Mouse (Mus musculus) G1E (cell line): ENCODE measurements around the gene Shtn1. TPM values are rescaled to one million over a fixed set of nuclear protein-coding genes. Genes with fewer than 3 reads are reported as not detected.

ENCODE experiments used
- ATAC-seq: 2 replicates; pipeline ENCODE4 v1.8.0; 2016; ENCODE audit warnings: mild to moderate bottlenecking; ENCODE audit not compliant: insufficient number of reproducible peaks, poor library complexity, low FRiP score, severe bottlenecking; ENCODE audit errors: extremely low read depth
- DNase-seq: peaks from one replicate; pipeline ENCODE4 v3.0.0; 2012; ENCODE audit warnings: low spot score
- H3K27me3 ChIP-seq: 2 replicates; pipeline ENCODE4 v1.6.1; 2012; ENCODE audit warnings: mild to moderate bottlenecking, low read length, inconsistent platforms; ENCODE audit not compliant: insufficient read depth
- H3K36me3 ChIP-seq: replicated peaks from 2 replicates; pipeline ENCODE3; 2012; ENCODE audit warnings: mild to moderate bottlenecking, inconsistent platforms
- H3K4me1 ChIP-seq: 2 replicates; pipeline ENCODE4 v1.6.1; 2012; ENCODE audit warnings: low read depth, low read length, inconsistent platforms, mixed read lengths; ENCODE audit not compliant: insufficient read depth
- H3K4me3 ChIP-seq: 2 replicates; pipeline ENCODE4 v1.5.1; 2012; ENCODE audit warnings: low read depth, mild to moderate bottlenecking, inconsistent platforms, low read length, moderate library complexity, mixed read lengths
- H3K9me3 ChIP-seq: replicated peaks from 2 replicates; pipeline ENCODE4 v1.6.1; 2012; ENCODE audit warnings: inconsistent platforms
- CTCF ChIP-seq: IDR thresholded peaks from 2 replicates; pipeline ENCODE4 v1.5.1; 2012; ENCODE audit warnings: low read depth, low read length, inconsistent platforms, mixed read lengths
- GATA1 ChIP-seq: IDR thresholded peaks from 2 replicates; pipeline ENCODE4 v1.6.1; 2012; ENCODE audit warnings: borderline replicate concordance, low read length, inconsistent platforms, mixed read lengths
- GATA2 ChIP-seq: IDR thresholded peaks from 2 replicates; pipeline ENCODE4 v1.6.1; 2012; ENCODE audit warnings: low read depth, low read length, inconsistent platforms, borderline replicate concordance
- POLR2AphosphoS5 ChIP-seq: IDR thresholded peaks from 2 replicates; pipeline ENCODE4 v1.6.1; 2012; ENCODE audit warnings: low read depth, low read length, inconsistent platforms; ENCODE audit not compliant: insufficient replicate concordance
- TAL1 ChIP-seq: conservative IDR thresholded peaks from 2 replicates; pipeline ENCODE4 v1.6.1; 2012; ENCODE audit warnings: low read depth, low read length, inconsistent platforms, mixed read lengths
- polyA plus RNA-seq: library from polyadenylated mRNA; stranded (reverse); fragments of >175 nt; gene quantifications from 2 replicates; pipeline ENCODE4 v1.2.3, GENCODE M21; 2012
- total RNA-seq, 2 experiments: library from RNA; stranded (forward) in 1 of 2; stranded (reverse) in 1 of 2; fragments of 200-1000 nt in 1 of 2; fragments of >200 nt in 1 of 2; fragmentation: Nextera tagmentation in 1 of 2; gene quantifications; 2 replicates each; pipeline ENCODE4 v1.2.3; 2014 to 2017

Shtn1 gene
- total RNA-seq (2014; fragmentation: Nextera tagmentation) (not detected in 2 replicates), total RNA-seq (2017) (0.27 TPM in 1 of 2 replicates, not detected in the other), polyA plus RNA-seq (not detected in 2 replicates)

DNA sequence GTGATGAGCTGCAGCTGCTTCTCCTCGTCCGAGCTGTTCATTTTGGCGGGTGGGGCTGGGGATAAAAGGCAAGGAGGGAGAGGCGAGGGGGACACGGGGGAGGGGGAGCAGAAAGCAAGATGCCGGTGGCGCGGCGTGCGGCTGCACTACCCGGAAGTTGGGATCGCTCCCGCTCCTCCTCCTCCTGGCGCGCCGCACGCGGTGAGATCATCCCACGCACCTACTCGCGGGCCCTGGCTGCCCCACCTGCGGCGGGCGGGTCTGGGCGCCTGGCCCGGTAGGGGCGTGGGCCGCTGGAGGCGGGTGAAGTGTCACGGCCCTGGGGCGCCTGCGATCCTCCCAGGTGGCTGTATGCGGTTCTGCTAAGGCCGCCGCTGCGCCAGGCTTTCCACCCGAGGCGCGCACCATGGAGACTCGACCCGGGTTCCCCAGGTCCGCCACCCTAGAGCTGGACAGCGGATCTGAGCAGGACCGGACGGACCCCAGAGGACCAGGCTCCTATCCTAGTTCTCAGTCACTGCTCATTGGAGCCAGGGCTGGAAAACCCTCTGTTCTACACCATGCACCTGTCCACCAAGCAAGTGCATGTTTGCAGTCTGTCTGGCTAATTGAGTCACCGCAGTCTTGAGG lies at the start of gene Shtn1:
Gene Shtn1, minus strand, starts transcription at position 629 of the 630 bp plus-strand sequence.
- DNase-seq (no peak), ATAC-seq (no peak)
- no peaks in the 10 kb centered on the region for H3K36me3 ChIP-seq
- 0 out of 2 replicates have a peak, but pooled peaks cover 3% of the 10 kb centered on the region for H3K9me3 ChIP-seq
- no peak for TF ChIP-seq GATA2
- no peak for TF ChIP-seq GATA1
- no peak for TF ChIP-seq POLR2AphosphoS5
- no peaks in the 10 kb centered on the region for H3K4me1 ChIP-seq
- H3K27me3 ChIP-seq = no peaks in the 10 kb centered on the region
- H3K4me3 ChIP-seq = no peak within 1 kb of the TSS

DNA sequence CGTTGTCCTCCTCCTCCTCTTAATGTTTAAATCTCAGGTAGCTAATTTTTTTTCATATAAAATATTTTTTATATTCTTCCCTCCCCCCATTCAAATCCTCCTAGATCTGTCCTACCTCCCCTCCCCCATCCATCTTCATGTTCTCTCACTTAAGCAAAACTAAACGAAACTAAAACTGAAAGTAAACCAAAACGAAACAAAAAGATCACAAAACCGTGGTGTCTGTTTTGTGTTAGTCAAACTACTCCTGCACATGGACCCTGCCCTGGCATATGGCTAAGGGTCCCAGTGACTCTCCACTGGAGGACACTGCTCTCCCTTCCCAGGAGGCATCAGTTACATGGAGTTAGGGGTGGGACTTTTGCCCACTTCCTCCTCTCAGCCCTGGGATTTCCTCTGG lies 38.3 kb upstream of the Shtn1 start:
- Histone ChIP-seq H3K4me3 (no peak overlapping the region; the same call in 1 of the 2 replicates), H3K36me3 (no peaks in the 10 kb centered on the region), H3K4me1 (peaks cover 2% of the 10 kb centered on the region; the same call in 1 of the 2 replicates), H3K9me3 (no peaks in the 10 kb centered on the region), H3K27me3 (no peaks in the 10 kb centered on the region; the same call in none of the 2 replicates)
- DNase-seq (no peak), ATAC-seq (no peak)
- TF ChIP-seq CTCF (no peak), POLR2AphosphoS5 (no peak), GATA1 (no peak), TAL1 (no peak), GATA2 (no peak)

DNA sequence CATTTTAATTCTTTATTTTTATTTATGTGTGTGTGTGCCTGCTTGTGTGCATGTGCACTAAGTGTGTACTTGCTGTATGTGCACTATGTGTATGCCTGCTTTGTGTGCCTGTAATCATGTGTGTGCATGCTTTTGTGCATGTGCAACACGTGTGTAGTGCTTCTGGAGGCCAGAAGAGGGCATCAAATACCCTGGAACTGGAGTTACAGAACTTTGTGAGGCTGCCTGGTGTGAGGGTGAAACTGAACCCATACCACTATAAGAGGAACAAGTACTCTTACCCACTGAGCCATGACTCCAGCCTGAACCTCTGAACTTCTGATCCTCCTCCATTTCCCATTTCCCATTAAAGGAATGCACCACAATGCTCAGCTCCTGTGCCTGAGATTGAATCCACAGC lies 34.0 kb upstream of the Shtn1 start:
- no peak for TF ChIP-seq POLR2AphosphoS5
- no peak for TF ChIP-seq TAL1
- TF ChIP-seq GATA1 = no peak
- TF ChIP-seq CTCF = no peak
- TF ChIP-seq GATA2 = no peak
- no peak for DNase-seq
- H3K4me3 ChIP-seq = no peak overlapping the region
- no peaks in the 10 kb centered on the region; the same call in 1 of the 2 replicates for H3K27me3 ChIP-seq
- no peaks in the 10 kb centered on the region for H3K36me3 ChIP-seq
- H3K9me3 ChIP-seq = no peaks in the 10 kb centered on the region
- ATAC-seq = no peak
- peaks cover 2% of the 10 kb centered on the region; the same call in 1 of the 2 replicates for H3K4me1 ChIP-seq

DNA sequence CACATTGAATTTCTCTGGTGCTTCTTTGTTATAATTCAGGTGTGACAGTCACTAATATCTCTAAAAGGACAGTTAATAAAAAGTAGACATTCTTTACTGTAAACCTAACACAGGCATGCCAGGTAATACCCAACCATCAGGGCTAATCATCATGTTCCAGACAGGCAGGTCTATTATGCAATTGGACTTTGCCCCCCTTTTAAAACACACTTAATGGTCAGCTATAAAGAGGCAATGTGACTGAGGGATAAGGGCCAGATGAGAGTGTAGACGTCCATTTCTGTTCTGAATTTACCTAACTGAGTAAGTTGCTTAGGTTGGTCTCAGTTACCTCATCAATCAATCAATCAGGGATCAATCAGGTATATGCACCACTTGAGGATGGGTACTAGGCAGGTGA lies 22.4 kb upstream of the Shtn1 start:
- Histone ChIP-seq H3K27me3 (no peaks in the 10 kb centered on the region), H3K36me3 (no peaks in the 10 kb centered on the region), H3K4me1 (no peaks in the 10 kb centered on the region), H3K4me3 (no peak overlapping the region), H3K9me3 (no peaks in the 10 kb centered on the region)
- DNase-seq = no peak
- TF ChIP-seq GATA1 (no peak), CTCF (no peak), POLR2AphosphoS5 (no peak), GATA2 (no peak), TAL1 (no peak)
- ATAC-seq = no peak

DNA sequence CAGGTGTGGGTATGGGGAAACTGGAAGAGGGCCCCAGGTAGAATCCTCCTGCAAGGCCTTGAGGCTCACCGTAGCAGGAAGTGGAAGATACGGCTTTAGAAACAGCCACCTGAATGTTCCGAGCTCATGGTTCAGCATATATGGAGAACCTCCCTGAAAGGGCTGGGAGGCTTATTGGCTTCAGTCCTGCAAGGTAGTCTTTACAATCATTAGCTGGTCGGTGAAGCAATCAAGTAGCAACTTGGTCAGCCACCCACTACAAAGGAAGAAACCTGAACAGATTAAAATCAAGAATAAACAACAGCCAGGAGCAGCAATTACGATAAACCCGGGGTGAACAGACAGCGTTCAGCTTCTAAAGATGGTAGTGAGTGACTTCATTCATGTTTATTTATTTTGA lies 16.4 kb upstream of the Shtn1 start:
- Histone ChIP-seq H3K4me1 (no peaks in the 10 kb centered on the region), H3K27me3 (no peaks in the 10 kb centered on the region), H3K9me3 (no peaks in the 10 kb centered on the region), H3K36me3 (no peaks in the 10 kb centered on the region), H3K4me3 (no peak overlapping the region)
- DNase-seq (no peak), ATAC-seq (no peak)
- no peak for TF ChIP-seq GATA2
- TF ChIP-seq GATA1 = no peak
- TF ChIP-seq CTCF = no peak
- TF ChIP-seq POLR2AphosphoS5 = no peak
- TF ChIP-seq TAL1 = no peak

DNA sequence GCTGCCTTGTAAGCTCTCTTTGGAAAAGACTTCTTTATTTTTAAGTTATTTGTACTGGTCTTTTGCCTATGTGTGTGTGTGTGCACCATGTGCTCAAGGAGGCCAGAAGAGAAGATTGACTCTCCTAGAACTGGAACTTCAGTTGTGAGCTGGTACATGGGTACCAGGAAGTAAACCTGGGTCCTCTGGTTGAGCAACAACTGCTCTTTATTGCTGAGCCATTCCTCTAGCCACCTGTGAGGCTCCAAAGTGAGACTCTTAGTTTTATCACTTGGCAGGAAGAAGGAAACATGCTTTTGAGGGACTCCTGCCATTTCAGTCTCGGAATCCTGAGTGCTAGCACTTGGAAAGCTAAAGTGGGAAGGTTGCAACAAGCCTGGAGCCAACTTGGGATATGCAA lies 14.4 kb upstream of the Shtn1 start:
- no peaks in the 10 kb centered on the region for H3K27me3 ChIP-seq
- no peaks in the 10 kb centered on the region for H3K36me3 ChIP-seq
- no peak for TF ChIP-seq TAL1
- TF ChIP-seq GATA2 = no peak
- TF ChIP-seq GATA1 = no peak
- TF ChIP-seq CTCF = no peak
- no peak for TF ChIP-seq POLR2AphosphoS5
- ATAC-seq (no peak), DNase-seq (no peak)
- H3K4me3 ChIP-seq = no peak overlapping the region
- no peaks in the 10 kb centered on the region for H3K9me3 ChIP-seq
- no peaks in the 10 kb centered on the region for H3K4me1 ChIP-seq
